Mouse (Mus musculus) midbrain, embryonic 11.5 days (tissue): ENCODE measurements at regions not wholly inside any gene's neighbourhood (a gene's known extent, or its start where the extent isn't known, plus 50 kb on each side); places are given as distances from the start of the nearest gene placed in this dataset.

ENCODE experiments used
- ATAC-seq: fragments of 200-750 bp; cut with Nextera tagmentation; 2 replicates; pipeline ENCODE4 v1.8.0; 2017; ENCODE audit warnings: moderate TSS enrichment, moderate library complexity; ENCODE audit not compliant: low FRiP score
- DNase-seq: peaks from one replicate; pipeline ENCODE4 v3.0.0; 2015; ENCODE audit warnings: low spot score; ENCODE audit errors: missing footprints
- H3K27ac ChIP-seq: fragments of 300-500 bp; sonication (generic); 2 replicates; pipeline ENCODE4 v1.5.1; 2014; ENCODE audit warnings: low read depth, low read length
- H3K27me3 ChIP-seq: fragments of 300-500 bp; sonication (generic); 2 replicates; pipeline ENCODE4 v1.6.1; 2014; ENCODE audit warnings: mild to moderate bottlenecking, low read length, moderate library complexity, mixed read lengths; ENCODE audit not compliant: control insufficient read depth, insufficient read depth
- H3K36me3 ChIP-seq: fragments of 300-500 bp; sonication (generic); 2 replicates; pipeline ENCODE4 v1.6.1; 2014; ENCODE audit warnings: mild to moderate bottlenecking, low read length, moderate library complexity, mixed read lengths; ENCODE audit not compliant: control insufficient read depth, insufficient read depth
- H3K4me1 ChIP-seq: fragments of 300-500 bp; sonication (generic); 2 replicates; pipeline ENCODE4 v1.6.1; 2014; ENCODE audit warnings: low read length; ENCODE audit not compliant: control insufficient read depth, insufficient read depth
- H3K4me2 ChIP-seq: fragments of 300-500 bp; sonication (generic); 2 replicates; pipeline ENCODE4 v1.6.1; 2014; ENCODE audit warnings: mild to moderate bottlenecking, moderate library complexity
- H3K4me3 ChIP-seq: fragments of 300-500 bp; sonication (generic); 2 replicates; pipeline ENCODE4 v1.5.1; 2014; ENCODE audit warnings: low read depth, low read length
- H3K9ac ChIP-seq: fragments of 300-500 bp; sonication (generic); 2 replicates; pipeline ENCODE4 v1.6.1; 2014; ENCODE audit warnings: low read length
- H3K9me3 ChIP-seq: fragments of 300-500 bp; sonication (generic); 2 replicates; pipeline ENCODE4 v1.6.1; 2016; ENCODE audit warnings: low read length; ENCODE audit not compliant: control insufficient read depth
- WGBS: fragments of 180-500 bp; shearing (Covaris S2); extraction: QIAGEN DNeasy Blood & Tissue Kit; methylation state at CpG from one replicate; pipeline ENCODE4 v1.1.7; 2014; 5-methylcytosine and 5-hydroxymethylcytosine counted together

- DNase-seq = peak; percentile 91
- Histone ChIP-seq H3K9me3 (no peaks in the 10 kb centered on the region), H3K9ac (no peak overlapping the region), H3K4me1 (no peaks in the 10 kb centered on the region), H3K36me3 (no peaks in the 10 kb centered on the region), H3K4me2 (no peak overlapping the region), H3K4me3 (no peak overlapping the region), H3K27ac (no peak overlapping the region), H3K27me3 (no peaks in the 10 kb centered on the region)
- WGBS = 20% methylated on average over 3 of the region's 3 CpGs
- peak; percentile 59 for ATAC-seq
Observed at GRCm38 (mm10) chr11:26996292-26997099, 402.7 kb upstream of the Vrk2 start.

- Histone ChIP-seq H3K9me3 (no peaks in the 10 kb centered on the region), H3K27me3 (no peaks in the 10 kb centered on the region), H3K27ac (no peak overlapping the region), H3K36me3 (no peaks in the 10 kb centered on the region), H3K4me1 (no peaks in the 10 kb centered on the region; the same call in 1 of the 2 replicates), H3K4me2 (no peak overlapping the region), H3K9ac (no peak overlapping the region), H3K4me3 (no peak overlapping the region)
- 57% methylated on average over 7 of the region's 7 CpGs for WGBS
- DNase-seq = no peak
- ATAC-seq = peak; percentile 84
Observed at GRCm38 (mm10) chr11:26981216-26981615, 387.4 kb upstream of the Vrk2 start.

GRCm38 (mm10) chr11:26972533-26973081 lies 378.8 kb upstream of the Vrk2 start:
- H3K4me3 ChIP-seq = no peak overlapping the region
- no peaks in the 10 kb centered on the region for H3K4me1 ChIP-seq
- WGBS = 86% methylated on average over 8 of the region's 8 CpGs
- no peaks in the 10 kb centered on the region for H3K27me3 ChIP-seq
- DNase-seq (no peak), ATAC-seq (no peak)
- H3K4me2 ChIP-seq = no peak overlapping the region
- no peaks in the 10 kb centered on the region for H3K36me3 ChIP-seq
- H3K9me3 ChIP-seq = no peaks in the 10 kb centered on the region
- no peak overlapping the region for H3K27ac ChIP-seq
- H3K9ac ChIP-seq = no peak overlapping the region

GRCm38 (mm10) chr11:26971161-26971560 lies 377.4 kb upstream of the Vrk2 start:
- Histone ChIP-seq H3K9me3 (no peaks in the 10 kb centered on the region), H3K36me3 (no peaks in the 10 kb centered on the region), H3K4me1 (no peaks in the 10 kb centered on the region), H3K4me2 (no peak overlapping the region), H3K27me3 (no peaks in the 10 kb centered on the region), H3K27ac (no peak overlapping the region), H3K9ac (no peak overlapping the region), H3K4me3 (no peak overlapping the region)
- ATAC-seq (no peak), DNase-seq (no peak)
- 80% methylated on average over 2 of the region's 2 CpGs for WGBS

- no peak overlapping the region for H3K27ac ChIP-seq
- no peaks in the 10 kb centered on the region for H3K9me3 ChIP-seq
- H3K27me3 ChIP-seq = no peaks in the 10 kb centered on the region
- H3K4me3 ChIP-seq = no peak overlapping the region
- no peak for DNase-seq
- H3K4me2 ChIP-seq = no peak overlapping the region
- no peaks in the 10 kb centered on the region for H3K36me3 ChIP-seq
- H3K9ac ChIP-seq = no peak overlapping the region
- 75% methylated on average over 4 of the region's 4 CpGs for WGBS
- peaks cover 2% of the 10 kb centered on the region; the same call in 1 of the 2 replicates for H3K4me1 ChIP-seq
- no peak for ATAC-seq
Observed at GRCm38 (mm10) chr11:26967427-26967826, 373.6 kb upstream of the Vrk2 start.

- no peak overlapping the region for H3K27ac ChIP-seq
- ATAC-seq = no peak
Observed at GRCm38 (mm10) chr11:26962928-26963667, 369.3 kb upstream of the Vrk2 start.

GRCm38 (mm10) chr11:26962040-26962927 lies 368.5 kb upstream of the Vrk2 start:
- Histone ChIP-seq H3K4me3 (no peak overlapping the region), H3K4me2 (no peak overlapping the region), H3K9ac (no peak overlapping the region), H3K36me3 (no peaks in the 10 kb centered on the region), H3K27ac (no peak overlapping the region), H3K27me3 (no peaks in the 10 kb centered on the region), H3K9me3 (no peaks in the 10 kb centered on the region), H3K4me1 (peaks cover 6% of the 10 kb centered on the region)
- ATAC-seq = no peak
- no peak for DNase-seq
- WGBS = 71% methylated on average over 18 of the region's 18 CpGs

More at GRCm38 (mm10) chr11:26962928-26963667, 369.3 kb upstream of the Vrk2 start:
- DNase-seq = no peak
- WGBS = 59% methylated on average over 8 of the region's 8 CpGs
- Histone ChIP-seq H3K4me2 (no peak overlapping the region), H3K9me3 (no peaks in the 10 kb centered on the region), H3K4me3 (no peak overlapping the region), H3K9ac (no peak overlapping the region), H3K4me1 (peaks cover 6% of the 10 kb centered on the region), H3K27me3 (no peaks in the 10 kb centered on the region), H3K36me3 (no peaks in the 10 kb centered on the region)

GRCm38 (mm10) chr11:26961336-26961980 lies 367.7 kb upstream of the Vrk2 start:
- H3K27ac ChIP-seq = 0 out of 2 replicates have a peak overlapping the region, but pooled peaks have one; percentile 44
- peak overlapping the region; percentile 19; the same call in 1 of the 2 replicates for H3K4me2 ChIP-seq
- H3K27me3 ChIP-seq = no peaks in the 10 kb centered on the region
- no peaks in the 10 kb centered on the region for H3K36me3 ChIP-seq
- ATAC-seq (peak; percentile 99), DNase-seq (peak; percentile 99)
- peaks cover 6% of the 10 kb centered on the region for H3K4me1 ChIP-seq
- H3K9me3 ChIP-seq = no peaks in the 10 kb centered on the region
- H3K9ac ChIP-seq = 0 out of 2 replicates have a peak overlapping the region, but pooled peaks have one; percentile 31
- WGBS = 2% methylated on average over 5 of the region's 5 CpGs
- no peak overlapping the region for H3K4me3 ChIP-seq
